Mouse (Mus musculus): Measurements from ENCODE around the gene Phox2a.

DNA sequence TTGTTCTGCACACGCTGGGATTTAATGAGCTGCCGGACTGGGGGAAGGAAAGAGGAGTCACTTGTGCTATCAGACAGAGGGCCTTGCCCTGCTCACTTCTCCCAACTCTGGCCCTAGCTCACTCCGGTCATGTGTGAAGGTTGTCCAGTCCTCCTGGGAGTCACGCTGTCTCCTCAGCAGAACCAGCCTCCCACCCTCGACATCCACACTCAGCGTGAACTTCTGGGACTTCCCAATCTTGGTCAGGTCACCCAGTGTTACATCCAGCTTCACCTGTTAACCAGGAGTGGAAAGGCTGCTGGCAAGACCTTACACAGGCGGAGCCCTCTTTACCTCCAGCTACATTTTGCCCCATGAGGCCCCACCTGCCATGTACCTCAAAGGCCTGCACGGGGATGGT lies 13.3 kb downstream of the Phox2a start:
- TF ChIP-seq FLI1 (IDR thresholded peaks at IDR 0.05; ENCODE audit: low read length), result no peak
- no peak for TF ChIP-seq GATA1 (IDR thresholded peaks at IDR 0.05; ENCODE audit: borderline replicate concordance, low read length)

Data from megakaryocyte, embryonic 14.5 days (primary cell).